Mouse (Mus musculus) erythroblast, embryonic 14.5 days (primary cell): ENCODE data around the gene Tmem199.

Source experiments
- GATA1 ChIP-seq: IDR thresholded peaks from 2 replicates; pipeline ENCODE4 v1.6.1; 2012; ENCODE audit warnings: low read length, inconsistent platforms, mixed read lengths
- TAL1 ChIP-seq: IDR thresholded peaks from 3 replicates; pipeline ENCODE4 v1.6.1; 2012; ENCODE audit warnings: low read length, inconsistent platforms, mixed read lengths

DNA sequence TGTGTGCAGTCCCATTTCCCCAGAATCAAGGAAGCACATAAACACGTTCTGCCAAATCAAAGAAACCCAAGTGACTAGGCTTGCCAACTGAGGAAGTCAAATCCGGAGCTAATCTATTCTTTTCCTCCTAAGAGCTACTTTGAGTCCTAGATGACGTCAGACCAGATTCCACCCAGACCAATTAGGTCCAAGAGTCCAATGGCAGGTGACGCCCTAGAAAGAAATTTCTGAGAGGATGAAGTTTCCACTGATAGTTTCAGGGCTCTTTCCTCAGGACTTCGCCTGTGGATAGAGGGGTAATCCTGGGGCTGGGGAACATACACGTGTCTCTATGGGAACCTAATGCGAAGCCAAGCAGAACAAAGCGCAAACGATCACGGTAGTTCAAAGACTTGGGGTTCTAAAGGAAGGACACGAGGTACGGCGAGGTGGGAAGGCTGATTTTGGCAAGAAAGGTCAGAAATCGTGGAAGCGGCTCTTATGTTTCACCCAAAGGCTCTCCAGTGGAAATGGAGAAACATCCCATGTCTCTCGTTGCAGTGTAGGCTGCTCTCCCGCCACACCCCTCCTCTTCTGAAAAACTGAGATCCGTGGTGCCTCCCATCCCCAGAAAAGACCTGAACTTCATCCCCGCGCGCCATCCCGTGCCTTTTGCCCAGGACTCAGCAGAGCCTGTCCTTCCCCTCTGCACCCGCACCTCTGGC is 23.6 kb upstream of the Tmem199 start:
- no peak for TF ChIP-seq TAL1
- TF ChIP-seq GATA1: no peak
